20 mouse cellular contexts compared by ENCODE assay signal in genomic region chr4:24245124-24245523, GRCm38 (mm10).
DNase-seq lines count a peak whose midpoint lies in the region; ATAC-seq lines count a peak whose summit lies in the region.
"Had no signal": no experiment of that assay in that cellular context is flagged by ENCODE, and none has a peak within 500 bp of the region (broad histone marks: within the 10 kb centered on the region; RNA-seq: fewer than 3 reads in every experiment).

No protein-coding gene starts in this region.

- no peak overlapping the region for H3K27ac ChIP-seq in midbrain, embryonic 11.5 days (ENCODE audit: low read depth, low read length)
- H3K27ac ChIP-seq in midbrain, embryonic 10.5 days (replicated peaks): no peak overlapping the region
- H3K27ac ChIP-seq in forebrain, embryonic 12.5 days: no peak overlapping the region
- no peak overlapping the region for H3K27ac ChIP-seq in midbrain, embryonic 15.5 days
- H3K27ac ChIP-seq in heart, embryonic 11.5 days (ENCODE audit: low read depth, low read length): no peak overlapping the region
- H3K27ac ChIP-seq: embryonic facial prominence, embryonic 12.5 days; heart, embryonic 13.5 days; neural tube, embryonic 15.5 days had no signal

- H3K4me1 ChIP-seq in midbrain, embryonic 11.5 days (ENCODE audit: control insufficient read depth, insufficient read depth, low read length): no peaks in the 10 kb centered on the region
- no peaks in the 10 kb centered on the region for H3K4me1 ChIP-seq in midbrain, embryonic 10.5 days
- peaks cover 6% of the 10 kb centered on the region for H3K4me1 ChIP-seq in forebrain, embryonic 12.5 days
- H3K4me1 ChIP-seq in midbrain, embryonic 15.5 days: peaks cover 3% of the 10 kb centered on the region; the same call in 1 of the 2 replicates
- no peaks in the 10 kb centered on the region for H3K4me1 ChIP-seq in heart, embryonic 11.5 days (ENCODE audit: control insufficient read depth, insufficient read depth, low read length)
- H3K4me1 ChIP-seq: embryonic facial prominence, embryonic 12.5 days; heart, embryonic 13.5 days; neural tube, embryonic 15.5 days had no signal

- H3K9ac ChIP-seq in midbrain, embryonic 11.5 days (ENCODE audit: low read length): no peak overlapping the region
- no peak overlapping the region for H3K9ac ChIP-seq in forebrain, embryonic 12.5 days
- H3K9ac ChIP-seq in midbrain, embryonic 15.5 days: no peak overlapping the region
- no peak overlapping the region for H3K9ac ChIP-seq in heart, embryonic 11.5 days (ENCODE audit: low read depth, low read length)
- H3K9ac ChIP-seq: embryonic facial prominence, embryonic 12.5 days; heart, embryonic 13.5 days; neural tube, embryonic 15.5 days had no signal

- ATAC-seq in midbrain, embryonic 11.5 days (ENCODE audit: low FRiP score): peak; percentile 73; the same call in 1 of the 2 replicates
- ATAC-seq in forebrain, embryonic 12.5 days (ENCODE audit: low FRiP score): peak; percentile 51; the same call in 1 of the 2 replicates
- ATAC-seq in midbrain, embryonic 15.5 days (replicated peaks): peak; percentile 77; the same call in 1 of the 2 replicates
- no peak for ATAC-seq in heart, embryonic 11.5 days (replicated peaks; ENCODE audit: insufficient number of reproducible peaks, low FRiP score, low TSS enrichment)

- no peaks in the 10 kb centered on the region for H3K27me3 ChIP-seq in midbrain, embryonic 11.5 days (ENCODE audit: control insufficient read depth, insufficient read depth, low read length)
- no peaks in the 10 kb centered on the region for H3K27me3 ChIP-seq in midbrain, embryonic 10.5 days (ENCODE audit: low read depth, poor library complexity, severe bottlenecking)
- H3K27me3 ChIP-seq in forebrain, embryonic 12.5 days: no peaks in the 10 kb centered on the region
- no peaks in the 10 kb centered on the region for H3K27me3 ChIP-seq in midbrain, embryonic 15.5 days (replicated peaks)
- H3K27me3 ChIP-seq in heart, embryonic 11.5 days (ENCODE audit: control insufficient read depth, insufficient read depth, low read length): no peaks in the 10 kb centered on the region
- H3K27me3 ChIP-seq: embryonic facial prominence, embryonic 12.5 days; heart, embryonic 13.5 days; neural tube, embryonic 15.5 days had no signal

- H3K4me2 ChIP-seq in midbrain, embryonic 11.5 days: no peak overlapping the region
- peak overlapping the region; percentile 21; the same call in 1 of the 2 replicates for H3K4me2 ChIP-seq in forebrain, embryonic 12.5 days
- no peak overlapping the region; the same call in 1 of the 2 replicates for H3K4me2 ChIP-seq in midbrain, embryonic 15.5 days
- H3K4me2 ChIP-seq in heart, embryonic 11.5 days: no peak overlapping the region
- H3K4me2 ChIP-seq: embryonic facial prominence, embryonic 12.5 days; heart, embryonic 13.5 days; neural tube, embryonic 15.5 days had no signal

- H3K9me3 ChIP-seq in midbrain, embryonic 11.5 days (ENCODE audit: control insufficient read depth, low read length): no peaks in the 10 kb centered on the region
- no peaks in the 10 kb centered on the region for H3K9me3 ChIP-seq in midbrain, embryonic 10.5 days (replicated peaks)
- H3K9me3 ChIP-seq in forebrain, embryonic 12.5 days: no peaks in the 10 kb centered on the region
- H3K9me3 ChIP-seq in midbrain, embryonic 15.5 days: no peaks in the 10 kb centered on the region
- H3K9me3 ChIP-seq in heart, embryonic 11.5 days (replicated peaks; ENCODE audit: control insufficient read depth, low read length): no peaks in the 10 kb centered on the region
- H3K9me3 ChIP-seq: embryonic facial prominence, embryonic 12.5 days; heart, embryonic 13.5 days; neural tube, embryonic 15.5 days had no signal

- WGBS in midbrain, embryonic 11.5 days: 54% methylated on average over 6 of the region's 6 CpGs
- whole genome bisulfite sequencing in midbrain, embryonic 10.5 days: 56% methylated on average over 6 of the region's 6 CpGs
- WGBS in forebrain, embryonic 12.5 days: 37% methylated on average over 6 of the region's 6 CpGs
- WGBS in midbrain, embryonic 15.5 days: 46% methylated on average over 6 of the region's 6 CpGs
- 60% methylated on average over 6 of the region's 6 CpGs for WGBS in heart, embryonic 11.5 days (ENCODE audit: insufficient replicate concordance)

- no peaks in the 10 kb centered on the region for H3K36me3 ChIP-seq in midbrain, embryonic 11.5 days (ENCODE audit: control insufficient read depth, insufficient read depth, low read length)
- no peaks in the 10 kb centered on the region for H3K36me3 ChIP-seq in midbrain, embryonic 10.5 days
- no peaks in the 10 kb centered on the region for H3K36me3 ChIP-seq in forebrain, embryonic 12.5 days (replicated peaks)
- H3K36me3 ChIP-seq in midbrain, embryonic 15.5 days (replicated peaks): no peaks in the 10 kb centered on the region
- H3K36me3 ChIP-seq in heart, embryonic 11.5 days (ENCODE audit: control insufficient read depth, insufficient read depth, low read length): no peaks in the 10 kb centered on the region
- H3K36me3 ChIP-seq: embryonic facial prominence, embryonic 12.5 days; heart, embryonic 13.5 days; neural tube, embryonic 15.5 days had no signal

- no peak overlapping the region for H3K4me3 ChIP-seq in midbrain, embryonic 11.5 days (ENCODE audit: low read depth, low read length)
- H3K4me3 ChIP-seq in midbrain, embryonic 10.5 days: no peak overlapping the region
- H3K4me3 ChIP-seq in forebrain, embryonic 12.5 days (replicated peaks): no peak overlapping the region
- H3K4me3 ChIP-seq in midbrain, embryonic 15.5 days: no peak overlapping the region
- H3K4me3 ChIP-seq in heart, embryonic 11.5 days (ENCODE audit: low read depth, low read length): no peak overlapping the region
- H3K4me3 ChIP-seq: embryonic facial prominence, embryonic 12.5 days; heart, embryonic 13.5 days; neural tube, embryonic 15.5 days had no signal

- DNase-seq in frontal cortex, postnatal 36 days (ENCODE audit: low spot score in 2 of 2): peak; percentile 39 to 43
- DNase-seq in frontal cortex, postnatal 25 days (ENCODE audit: low spot score in 2 of 2): no peak
- no peak for DNase-seq in midbrain, embryonic 11.5 days (ENCODE audit: low spot score, missing footprints)
- no peak for DNase-seq in midbrain, embryonic 10.5 days (ENCODE audit: low spot score)
- DNase-seq in gastrocnemius, postnatal 4 days (ENCODE audit: low spot score in 2 of 2): no peak
- DNase-seq: adrenal gland, postnatal 25 days; cerebellum, postnatal 14 days; gastrocnemius, postnatal 36 days; heart, postnatal 4 days; kidney, adult 18-20 months; kidney, postnatal 14 days; lung, adult 2 months; lung, postnatal 4 days; thymus, adult 2 months had no signal

Comparison
In these comparisons a context has a peak if more than half of its experiments do, and no peak if none do; other contexts are left out.
1. DNase-seq: peak in frontal cortex, postnatal 36 days (2 of 2); none in frontal cortex, postnatal 25 days (0 of 2), midbrain, embryonic 11.5 days (single experiment), midbrain, embryonic 10.5 days (single experiment) and gastrocnemius, postnatal 4 days (0 of 2).